Mouse (Mus musculus): ENCODE measurements around the gene Borcs5.

Borcs5 gene

DNA sequence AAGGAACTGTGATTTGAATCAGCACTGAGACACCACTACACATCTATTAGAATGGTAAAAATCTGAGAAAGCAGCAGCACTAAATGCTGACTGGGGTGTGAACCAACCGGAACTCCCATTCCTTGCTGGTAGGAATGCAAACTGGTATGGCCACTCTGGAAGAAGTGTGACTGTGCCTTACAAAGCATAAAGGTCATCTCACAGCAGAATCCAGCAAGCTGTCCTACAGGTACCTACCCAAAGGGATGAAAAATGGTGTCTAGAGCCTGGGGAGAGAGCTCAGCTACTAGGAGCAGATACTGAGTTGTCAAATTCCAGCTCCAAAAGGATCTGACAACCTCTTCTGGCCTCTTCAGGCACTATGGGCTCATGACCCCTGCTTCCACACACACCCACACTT is 12.7 kb upstream of the Borcs5 start:
- DNase-seq (ENCODE audit: low read depth, low spot score): no peak

DNA sequence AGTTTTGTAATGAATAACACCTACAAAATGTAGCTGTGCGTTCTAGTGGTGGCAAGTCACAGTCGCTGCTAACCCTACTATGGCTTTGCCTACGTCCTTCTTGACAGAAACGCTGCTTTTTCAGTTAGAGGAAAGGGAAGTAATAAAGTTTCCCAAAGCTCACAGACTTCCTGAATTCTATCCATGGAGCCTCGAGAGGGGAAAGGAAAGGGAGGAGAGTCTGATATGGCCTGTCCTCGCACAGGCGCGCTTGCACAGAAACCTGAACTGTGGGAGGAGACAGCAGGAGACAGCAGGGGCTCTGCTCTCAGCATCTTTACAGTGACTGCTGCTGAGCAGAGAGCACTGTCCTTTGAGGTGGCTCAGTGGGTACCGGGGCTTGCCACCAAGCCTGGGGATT is 8.9 kb upstream of the Borcs5 start:
- no peak for DNase-seq (ENCODE audit: low read depth, low spot score)

DNA sequence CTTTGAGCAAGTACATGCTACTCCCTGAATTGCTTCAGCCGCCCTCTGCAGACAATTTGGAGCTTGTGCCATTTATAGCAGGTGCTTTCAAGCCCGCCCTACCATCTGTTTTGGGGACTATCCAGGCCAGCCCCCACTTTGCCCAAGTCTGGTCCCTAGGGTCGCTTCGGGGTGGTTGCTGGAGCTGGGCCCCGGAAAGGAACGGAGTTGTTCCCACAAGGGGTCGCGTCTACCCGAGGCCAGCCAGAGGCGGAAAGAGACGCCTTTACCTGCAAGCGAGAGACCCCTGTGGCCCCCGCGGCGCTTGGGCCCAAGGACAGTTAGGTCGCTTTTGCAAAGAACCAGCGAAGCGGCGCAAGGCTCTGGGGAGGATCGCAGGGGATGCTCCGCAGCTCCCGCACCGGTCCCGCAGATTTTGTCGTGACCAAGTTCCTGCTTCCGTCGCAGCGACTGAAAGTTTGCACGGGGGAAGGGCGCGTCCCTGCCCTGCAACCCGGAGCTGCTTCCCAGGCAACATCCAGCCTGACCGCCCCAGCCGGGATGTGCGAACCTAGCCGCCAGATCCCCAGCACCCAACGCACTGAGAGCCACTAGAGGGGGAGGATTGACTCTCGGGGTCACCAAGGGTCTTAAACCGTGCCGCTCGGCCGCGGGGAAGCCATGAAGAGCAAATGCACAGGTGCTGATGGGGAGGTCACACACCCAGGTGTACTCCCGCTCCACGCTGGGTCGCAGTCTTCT is 7.2 kb upstream of the Borcs5 start, which contains the start of gene Mansc1:
Gene Mansc1, minus strand, starts transcription at position 542 of the 741 bp plus-strand sequence.
- DNase-seq (ENCODE audit: low read depth, low spot score): peak; percentile 66

DNA sequence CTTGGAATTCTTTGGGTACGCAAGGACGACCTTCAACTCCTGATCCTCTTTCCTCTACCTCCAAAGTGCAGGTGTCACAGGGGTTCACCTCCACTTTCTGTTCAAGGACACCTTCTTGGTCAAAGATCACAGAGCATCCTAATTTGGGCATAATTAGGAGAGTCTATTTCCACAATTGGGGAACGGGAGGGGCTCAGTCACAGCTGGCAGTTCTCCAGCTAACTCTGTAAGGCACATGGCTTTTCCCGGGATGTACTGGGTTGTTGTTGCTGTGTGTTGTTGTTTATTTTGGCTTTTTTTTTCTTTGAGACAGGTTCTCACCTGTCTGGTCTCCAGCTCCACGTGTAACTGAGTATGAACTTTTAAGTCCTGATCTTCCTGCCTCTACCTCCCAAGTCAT is 6.6 kb upstream of the Borcs5 start:
- peak; percentile 65 for DNase-seq (ENCODE audit: low read depth, low spot score)

DNA sequence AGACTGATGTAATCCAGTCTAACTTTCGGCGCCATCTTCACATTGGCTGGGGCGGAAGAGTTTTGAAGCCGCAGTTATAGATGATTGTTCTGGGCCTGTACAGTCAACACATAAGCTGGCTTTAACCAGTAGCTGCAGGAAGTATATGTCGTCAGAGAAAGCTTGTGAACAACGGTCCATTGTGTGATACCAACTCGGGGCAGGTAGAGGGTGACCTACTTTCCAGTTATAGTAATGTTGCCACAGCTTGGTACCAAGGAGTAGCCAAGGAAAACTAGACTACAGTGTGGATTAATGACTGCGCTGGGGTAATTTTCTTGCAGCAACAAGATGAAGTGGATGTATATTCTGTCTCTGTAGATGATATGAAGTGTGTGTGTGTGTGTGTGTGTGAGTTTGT is 5.8 kb upstream of the Borcs5 start:
- DNase-seq (ENCODE audit: low read depth, low spot score): no peak

DNA sequence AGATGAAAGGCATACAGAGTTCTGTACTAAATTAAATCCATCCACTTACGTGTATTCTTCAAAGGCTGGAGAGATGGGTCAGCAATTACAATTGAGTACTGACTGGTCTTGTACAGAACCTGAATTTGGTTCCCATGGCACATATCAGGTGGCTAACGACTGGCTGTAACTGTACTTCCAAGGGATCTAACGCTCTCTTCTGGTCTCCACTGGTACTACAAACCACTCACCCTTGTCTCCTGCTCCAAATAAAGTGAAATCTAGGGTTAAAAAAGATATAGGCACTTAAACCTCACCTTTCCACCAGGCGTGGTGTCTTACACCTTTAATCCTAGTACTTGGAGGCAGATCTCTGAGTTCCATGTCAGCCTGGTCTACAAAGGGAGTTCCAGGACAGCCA is 2.8 kb upstream of the Borcs5 start:
- DNase-seq (ENCODE audit: low read depth, low spot score): peak; percentile 70

DNA sequence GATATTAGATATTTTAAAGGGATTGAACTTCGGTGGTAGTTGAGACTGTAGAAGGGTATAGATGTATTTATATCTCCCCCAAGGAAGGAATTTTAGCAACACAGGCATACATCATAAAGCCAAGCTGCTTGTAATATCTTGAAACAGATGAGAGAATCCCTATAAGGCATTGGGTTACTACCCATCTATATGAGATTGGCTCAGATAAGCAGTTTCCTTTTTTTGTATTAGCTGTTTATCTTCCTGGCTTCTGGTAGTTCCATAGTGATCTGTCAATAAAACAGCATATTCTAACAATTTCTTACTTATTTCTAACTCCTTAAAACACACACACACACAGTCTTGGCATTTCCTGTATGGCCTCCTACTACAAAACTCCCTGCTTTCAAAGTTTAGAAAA is 590 bp downstream of the Borcs5 start:
- no peak for DNase-seq (ENCODE audit: low read depth, low spot score)

DNA sequence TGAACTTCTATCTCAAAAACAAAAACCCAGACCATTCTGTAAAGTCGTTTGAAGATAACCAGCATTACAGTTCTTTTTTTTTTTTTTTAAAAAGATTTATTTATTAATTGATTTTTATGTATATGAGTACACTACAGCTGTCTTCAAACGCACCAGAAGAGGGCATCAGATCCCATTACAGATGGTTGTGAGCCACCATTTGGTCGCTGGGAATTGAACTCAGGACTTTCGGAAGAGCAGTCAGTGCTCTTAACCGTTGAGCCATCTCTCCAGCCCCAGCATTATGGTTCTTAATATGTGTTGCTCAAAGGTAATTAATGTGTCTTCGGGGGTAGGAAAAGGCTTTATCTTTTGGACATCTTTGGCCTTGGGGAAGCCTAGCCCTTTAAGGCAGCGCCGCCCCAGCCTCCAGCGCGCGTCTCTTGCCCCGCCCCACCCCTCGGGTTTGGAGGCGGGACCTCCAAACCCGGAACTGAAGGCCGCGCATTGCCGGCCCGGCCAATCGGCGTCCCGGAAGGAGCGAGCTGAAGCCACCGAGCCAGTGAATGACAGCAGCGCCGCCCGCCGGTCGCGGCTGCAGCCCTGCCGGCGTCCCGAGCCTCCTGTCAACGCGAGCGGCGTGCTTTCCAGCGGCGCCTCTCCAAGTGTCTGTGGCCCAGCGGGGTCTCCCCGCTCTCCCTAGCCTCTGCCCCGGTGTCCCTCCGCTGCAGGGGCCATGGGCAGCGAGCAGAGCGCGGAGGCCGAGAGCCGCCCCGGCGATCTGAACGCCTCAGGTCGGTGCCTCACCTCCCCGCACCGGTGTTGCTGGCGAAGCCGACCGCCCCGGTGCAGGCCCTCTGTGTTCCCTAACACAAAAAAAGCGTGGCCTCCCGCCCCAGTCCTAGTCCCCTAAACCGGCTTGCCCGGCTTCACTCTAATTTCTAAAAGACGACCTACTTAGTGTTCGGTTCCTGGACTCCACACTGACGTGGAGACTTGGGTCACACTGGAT is 1.5 kb downstream of the Borcs5 start:
- DNase-seq (ENCODE audit: low read depth, low spot score): peak; percentile 92

DNA sequence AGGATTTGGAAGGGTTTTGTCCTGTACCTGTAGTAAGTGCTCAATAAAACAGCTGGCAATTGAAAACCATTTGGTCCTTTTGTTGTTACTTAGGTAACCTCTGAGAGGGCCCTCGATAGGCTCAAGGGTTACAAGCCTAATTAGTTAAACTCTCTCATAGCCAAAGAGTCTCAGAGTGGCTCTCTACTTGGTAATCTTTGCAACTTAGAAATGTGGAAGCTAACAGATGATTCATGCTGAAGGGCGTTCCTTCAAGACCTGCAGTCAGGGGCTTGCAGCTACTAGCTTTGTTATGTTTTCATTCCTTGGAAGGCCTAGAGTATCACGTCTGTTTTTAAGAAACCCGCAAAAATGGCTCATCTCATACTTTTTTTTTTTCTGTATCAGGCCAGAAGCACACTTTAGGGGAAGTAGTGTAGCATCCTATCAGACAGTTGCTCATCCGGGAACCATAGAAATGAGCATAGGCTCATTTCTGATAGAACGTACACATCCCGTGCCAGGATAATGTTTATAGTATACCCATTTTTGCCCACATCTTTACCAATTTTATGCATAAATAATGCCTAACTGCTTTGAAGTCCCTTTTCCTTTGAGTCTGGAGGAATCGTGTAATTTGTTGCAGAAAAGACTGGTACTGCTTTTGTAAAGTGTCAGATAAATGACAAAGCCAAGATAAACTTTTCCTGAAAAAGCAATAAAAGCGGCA is 2.6 kb downstream of the Borcs5 start:
- DNase-seq (ENCODE audit: low read depth, low spot score): no peak

DNA sequence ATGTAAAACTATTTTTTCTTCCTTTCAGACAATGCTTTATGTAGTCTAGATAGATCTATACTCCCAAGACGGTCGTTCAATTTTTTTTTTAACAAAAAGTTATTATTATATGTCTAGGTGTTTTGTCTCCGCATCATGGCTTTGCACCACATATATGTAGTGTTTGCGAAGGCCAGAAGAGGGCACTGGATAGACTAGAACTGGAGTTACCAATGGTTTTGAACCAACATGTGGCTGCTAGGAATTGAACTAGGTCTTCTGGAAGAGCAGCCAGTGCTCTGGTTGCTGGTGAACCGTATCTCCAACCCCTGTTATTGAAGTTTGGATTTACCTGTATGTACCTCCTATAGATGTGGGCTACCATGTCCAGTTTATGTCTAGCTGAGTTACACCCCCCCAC is 4.0 kb downstream of the Borcs5 start:
- DNase-seq (ENCODE audit: low read depth, low spot score): peak; percentile 74

DNA sequence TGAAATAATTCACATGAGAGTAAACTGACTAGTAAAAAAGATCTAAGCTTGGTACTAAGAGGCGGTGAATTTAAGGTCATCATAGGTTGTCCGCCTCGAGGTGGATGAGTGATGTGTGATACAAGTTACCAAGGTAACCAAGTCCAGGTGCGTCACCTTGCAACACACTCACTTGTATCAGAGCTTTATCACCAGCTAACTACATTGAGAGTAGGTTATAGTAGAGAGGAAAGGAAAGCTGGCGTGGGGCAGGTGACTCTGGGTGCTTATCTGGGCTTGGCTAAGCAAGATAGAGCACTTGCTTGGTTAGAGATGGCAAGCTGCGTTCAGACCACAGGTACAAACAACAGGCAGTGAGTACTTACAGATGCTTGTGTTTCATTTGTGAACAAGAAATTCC is 7.5 kb downstream of the Borcs5 start:
- DNase-seq (ENCODE audit: low read depth, low spot score): no peak

DNA sequence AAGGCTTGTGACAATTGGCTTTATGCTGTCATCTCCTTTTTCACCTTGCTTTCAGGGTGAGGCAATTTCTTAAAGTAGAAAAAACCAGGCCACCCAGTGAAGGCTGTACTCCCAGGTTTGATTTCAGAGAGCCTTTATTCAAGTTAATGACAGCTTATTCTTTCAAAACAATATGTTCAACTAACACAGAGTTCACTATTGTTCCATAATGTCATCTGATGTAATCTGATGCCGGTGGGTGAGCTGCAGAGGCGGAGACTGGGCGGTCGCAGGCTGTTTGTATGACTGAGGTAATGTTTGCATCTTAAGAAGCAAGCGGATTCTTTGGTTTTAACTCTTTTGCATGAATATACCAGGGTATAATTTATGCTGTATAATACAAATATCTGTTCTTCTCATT is 8.3 kb downstream of the Borcs5 start:
- DNase-seq (ENCODE audit: low read depth, low spot score): no peak

DNA sequence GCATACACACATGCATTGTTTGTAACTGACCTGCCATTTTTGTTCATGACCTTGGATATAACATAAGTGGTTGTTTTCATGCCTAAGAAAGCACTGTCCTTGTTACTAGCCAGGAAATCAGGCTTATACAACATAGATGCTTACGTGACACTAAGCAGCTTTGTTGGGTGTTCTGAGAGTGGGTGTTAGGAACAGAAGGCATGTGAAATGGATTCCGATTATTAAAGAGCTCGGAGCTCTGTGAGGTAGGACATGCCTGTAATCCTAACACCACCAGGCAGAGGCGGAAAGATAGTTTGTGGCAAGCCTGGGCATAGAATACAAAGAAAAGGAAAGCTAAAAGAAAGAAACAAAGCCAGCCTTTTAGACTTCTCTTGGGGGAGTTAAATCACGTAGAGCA is 9.0 kb downstream of the Borcs5 start:
- no peak for DNase-seq (ENCODE audit: low read depth, low spot score)

DNA sequence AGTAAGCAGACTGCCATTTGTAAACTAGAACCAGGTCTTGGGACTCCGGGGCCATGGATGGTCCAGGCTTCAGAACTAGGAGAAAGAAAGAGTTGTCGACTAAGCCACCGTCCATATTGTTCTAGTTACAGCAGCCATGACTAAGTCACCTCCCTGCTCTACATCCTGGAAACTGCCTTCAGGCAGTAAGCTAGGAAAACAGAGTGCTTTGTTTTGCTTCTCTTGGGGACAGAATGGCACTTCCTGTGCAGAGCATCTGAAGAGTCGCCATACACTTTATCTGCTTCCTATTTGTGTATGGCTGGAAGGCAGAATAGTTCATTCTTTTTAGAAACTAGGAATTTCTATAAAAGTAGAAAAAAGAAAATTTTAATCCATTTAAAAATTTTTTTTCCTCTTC is 17.2 kb downstream of the Borcs5 start:
- no peak for DNase-seq (ENCODE audit: low read depth, low spot score)

DNA sequence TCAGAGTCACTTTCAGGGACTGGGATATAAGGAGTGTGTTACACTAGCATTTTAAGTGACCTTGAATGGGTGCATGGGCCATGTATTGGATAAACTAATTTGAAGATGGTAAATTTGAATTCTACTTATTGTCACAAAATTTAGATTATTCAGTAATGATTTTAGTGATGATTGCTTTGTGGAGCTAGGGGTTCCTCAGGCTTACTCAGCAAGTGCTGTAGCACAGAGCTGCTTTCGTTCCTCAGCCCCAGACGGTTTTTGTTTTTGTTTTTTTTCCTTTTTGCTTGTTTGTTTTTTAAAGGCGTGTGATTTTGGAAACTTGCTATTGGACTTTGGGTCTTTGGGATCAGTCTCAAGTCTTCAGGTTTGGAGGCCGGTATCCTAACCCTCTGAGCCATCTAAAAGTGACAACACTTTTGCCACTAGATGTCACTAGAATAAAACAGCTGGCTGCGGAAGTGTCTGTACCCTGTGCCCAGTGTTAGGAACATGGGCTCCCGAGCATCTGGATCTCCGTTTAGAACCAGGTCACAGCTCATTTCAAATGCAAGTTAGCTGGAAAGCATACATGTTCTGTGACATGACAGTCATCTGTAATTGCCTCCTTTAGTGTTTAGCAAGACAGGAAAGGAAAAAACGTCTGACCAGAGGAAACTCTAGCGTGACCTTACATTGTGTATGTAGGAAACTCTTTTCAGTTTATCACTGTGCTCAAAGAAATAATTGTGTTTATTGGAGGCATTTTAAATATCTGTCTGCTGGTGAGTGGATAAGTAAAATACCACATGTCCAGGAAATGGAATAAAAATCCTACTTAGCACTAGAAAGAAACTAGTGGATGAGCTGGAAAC is 20.0 kb downstream of the Borcs5 start:
- DNase-seq (ENCODE audit: low read depth, low spot score): peak; percentile 70

DNA sequence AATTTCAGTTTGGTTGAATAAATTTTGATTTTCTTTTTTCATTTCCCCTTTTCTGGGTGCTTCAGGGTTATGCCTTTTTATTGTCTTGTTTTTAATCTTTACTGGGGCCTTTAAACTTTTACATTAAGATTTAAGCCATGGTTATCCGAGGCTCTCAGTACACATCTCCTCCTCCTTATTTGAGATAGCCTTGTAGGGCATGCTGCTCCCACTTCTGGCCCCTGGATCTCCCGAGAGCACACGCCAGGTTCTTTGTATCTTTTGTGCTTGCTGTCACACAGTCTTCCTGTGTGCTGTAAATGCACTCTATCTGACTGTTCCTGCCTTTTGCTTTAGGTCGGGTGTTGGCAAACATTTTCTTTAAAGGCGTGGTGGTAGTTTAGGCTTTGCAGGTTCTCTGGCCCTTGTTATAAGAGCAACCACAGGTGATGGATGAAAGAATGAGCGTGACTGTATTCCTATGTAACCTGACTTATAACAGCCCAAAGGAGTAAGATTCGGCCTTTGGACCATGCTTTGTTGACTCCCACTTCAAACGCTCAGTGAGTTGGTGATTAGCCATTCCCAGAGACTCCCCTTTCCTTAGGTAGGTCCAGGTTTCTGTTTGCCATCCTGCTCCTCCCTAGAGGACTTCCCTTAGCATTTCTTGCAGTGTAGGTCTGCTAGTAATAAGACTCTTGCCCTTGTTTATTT is 21.6 kb downstream of the Borcs5 start:
- no peak for DNase-seq (ENCODE audit: low read depth, low spot score)

DNA sequence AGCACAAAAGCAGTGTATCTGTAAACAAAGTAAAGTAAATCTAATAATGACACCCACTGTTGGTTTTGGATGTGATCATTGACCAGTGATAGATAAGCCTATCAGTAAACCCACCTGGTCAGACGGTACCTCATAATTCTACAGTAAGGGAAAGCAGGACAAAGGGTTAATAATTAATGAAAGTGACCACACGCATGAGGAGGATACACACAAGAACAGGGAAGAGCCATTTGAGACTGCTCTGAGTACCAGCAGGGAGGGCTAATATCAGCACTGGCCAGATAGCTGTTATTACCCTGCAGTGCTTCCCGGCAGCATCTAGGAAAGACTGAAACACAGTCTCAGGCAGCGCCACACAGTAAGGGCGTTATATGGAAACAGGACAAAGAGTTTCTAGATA is 25.3 kb downstream of the Borcs5 start:
- no peak for DNase-seq (ENCODE audit: low read depth, low spot score)

DNA sequence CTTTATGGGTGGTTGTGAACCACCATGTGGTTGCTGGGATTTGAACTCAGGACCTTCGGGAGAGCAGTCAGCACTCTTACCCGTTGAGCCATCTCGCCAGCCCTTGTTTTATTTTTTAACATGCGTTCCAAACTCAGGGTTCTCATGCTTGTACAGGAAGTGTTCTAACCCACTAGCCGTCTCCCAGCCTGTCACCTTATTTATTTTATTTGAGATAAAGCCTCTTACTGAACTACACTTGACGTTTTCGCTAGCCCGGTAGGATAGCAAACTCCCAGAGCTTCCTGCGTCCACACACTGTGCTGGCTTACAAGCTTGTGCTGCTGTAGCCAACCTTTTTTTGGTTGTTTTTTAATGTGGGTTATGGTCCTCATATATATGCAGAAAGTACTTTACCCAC is 26.5 kb downstream of the Borcs5 start:
- DNase-seq (ENCODE audit: low read depth, low spot score): no peak

DNA sequence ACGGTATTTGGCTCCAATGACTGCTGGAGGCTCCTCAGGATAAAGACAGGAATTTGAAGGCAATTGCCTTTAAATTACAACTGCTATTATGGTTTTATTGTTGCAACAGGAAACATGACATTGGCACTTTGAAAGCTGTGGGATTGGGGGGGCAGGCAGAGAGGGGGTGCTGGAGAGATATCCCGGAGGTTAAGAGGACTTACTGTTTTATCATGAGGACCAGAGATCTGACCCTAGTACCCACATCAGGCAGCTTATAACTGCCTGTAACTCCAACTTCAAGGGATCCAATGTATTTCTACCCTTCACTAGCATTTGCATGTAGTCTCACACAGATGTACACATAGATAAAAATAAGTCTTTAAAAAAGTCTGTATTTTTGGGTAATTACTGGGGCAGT is 29.2 kb downstream of the Borcs5 start:
- no peak for DNase-seq (ENCODE audit: low read depth, low spot score)

DNA sequence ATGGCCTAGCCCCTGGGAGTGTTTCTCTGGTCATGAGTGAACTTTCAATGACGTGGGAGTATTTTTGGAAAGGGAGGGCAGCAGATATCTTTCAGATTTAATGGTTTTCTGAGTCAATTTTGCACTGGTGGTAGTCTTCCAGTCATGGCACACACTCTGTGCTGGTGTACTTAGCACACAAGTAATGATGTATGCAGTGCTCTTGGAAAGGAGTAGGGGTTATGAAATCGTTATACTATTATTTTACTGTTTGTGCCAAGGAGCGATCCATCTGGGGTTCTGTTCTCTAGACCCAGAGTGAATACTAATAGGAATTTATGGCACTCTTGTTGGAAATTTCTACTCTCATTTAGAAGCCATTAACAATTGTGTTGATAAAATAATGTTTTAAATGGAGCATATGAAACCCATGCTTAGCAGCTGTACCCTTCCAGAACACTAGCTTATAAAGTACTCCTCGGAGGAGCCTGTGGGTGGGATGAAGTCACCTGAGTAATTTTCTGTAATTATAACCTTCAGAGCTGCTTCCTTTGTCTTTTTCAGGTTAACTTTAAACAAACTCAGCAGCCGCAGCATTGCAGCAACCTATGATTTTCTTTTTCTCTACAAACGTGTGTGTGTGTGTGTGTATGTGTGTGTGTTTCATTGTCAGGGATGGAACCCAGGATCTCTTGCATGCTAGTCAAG is 30.0 kb downstream of the Borcs5 start:
- DNase-seq (ENCODE audit: low read depth, low spot score): no peak

Data from ES-CJ7 (cell line).